Mouse (Mus musculus) embryo, embryonic 11.5 days (tissue): ENCODE data around the gene Qtrt2.

ENCODE experiments used
- DNase-seq: peaks from one replicate; pipeline ENCODE4 v3.0.0-alpha.2; 2012; ENCODE audit warnings: low read depth, low spot score

The Qtrt2 gene

DNA sequence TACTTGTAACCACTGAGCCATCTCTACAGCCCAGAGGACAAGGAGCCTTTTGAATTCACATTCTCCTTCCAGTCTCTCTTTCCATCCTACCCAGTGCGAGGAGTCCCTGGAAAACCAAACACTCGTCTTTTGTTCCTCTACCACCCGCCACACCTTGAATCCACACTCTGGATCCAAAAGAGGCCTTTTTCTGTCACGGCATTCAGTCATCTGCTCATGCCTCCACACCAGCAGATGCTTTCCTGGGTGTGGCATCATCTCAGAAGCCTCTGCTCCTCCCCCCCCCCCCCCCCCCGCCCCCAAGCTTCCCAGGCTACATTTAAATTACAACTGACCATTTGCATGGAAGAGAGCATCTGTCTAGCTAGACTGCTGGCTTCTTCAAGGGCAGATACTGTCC is 110.3 kb downstream of the Qtrt2 start:
- DNase-seq: no peak

DNA sequence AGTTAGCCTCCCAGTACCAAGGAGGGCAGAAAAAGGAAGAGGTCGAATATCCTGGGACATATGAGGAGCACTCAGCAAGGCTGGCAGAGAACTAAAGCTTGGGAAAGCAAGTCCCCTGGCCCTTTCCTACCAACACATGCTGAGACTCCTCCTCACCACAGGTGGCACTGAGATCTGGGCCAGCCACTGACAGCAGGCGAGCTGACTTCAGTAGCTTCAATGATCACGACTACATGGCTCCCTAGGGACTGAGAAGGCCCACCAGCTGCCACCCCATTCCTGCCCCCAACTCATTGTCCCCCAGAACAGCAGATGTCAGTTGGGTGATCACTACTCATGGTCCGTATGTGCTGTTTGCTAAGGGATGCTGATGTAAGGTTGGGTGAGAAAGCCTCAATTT is 112.0 kb downstream of the Qtrt2 start:
- DNase-seq: no peak
